ENCODE assay signal across 8 mouse cellular contexts in genomic region chr10:32890507-32891131, GRCm38 (mm10). TPM values are rescaled to one million over a fixed set of nuclear protein-coding genes. Genes with fewer than 3 reads are reported as not detected.
A peak's percentile ranks its signal among the peaks of the same experiment; 100 is the strongest.
DNase-seq lines count a peak whose midpoint lies in the region; ATAC-seq and TF ChIP-seq lines count a peak whose summit lies in the region.

No protein-coding gene starts in this region.

- no peak overlapping the region for H3K27ac ChIP-seq in gastrocnemius, adult 2 months

- no peak for ATAC-seq in megakaryocyte progenitor cell, adult 5-6 weeks (replicated peaks; ENCODE audit: poor library complexity)

- intact Hi-C loops in gastrocnemius, adult 2 months (cut with DNase I), result loop anchor here (5.0 kb wide), 1 partner anchor 183 kb away; no protein-coding TSS in a partner anchor

- peak; percentile 72 for DNase-seq in R1 (ENCODE audit: low read depth, low spot score)
- DNase-seq in cerebellum, postnatal 36 days, result peak; percentile 59 to 69
- peak; percentile 59 for DNase-seq in gastrocnemius, adult 2 months
- peak; percentile 49 for DNase-seq in hindlimb bud, embryonic 11.5 days (ENCODE audit: extremely low spot score, low read depth, low spot score)
- peak; percentile 43 to 54 for DNase-seq in left cerebral cortex, adult 8-10 months (ENCODE audit: low spot score in 2 of 2)
- DNase-seq in lung, postnatal 4 days, result peak; percentile 19 to 23
- peak; percentile 35 for DNase-seq in right cerebral cortex, postnatal 4 days

- peak; percentile 72 for TF ChIP-seq CTCF in gastrocnemius, adult 2 months (IDR thresholded peaks at IDR 0.05)

- peak overlapping the region; percentile 83 for H3K4me3 ChIP-seq in gastrocnemius, adult 2 months

RNA-seq across cellular contexts. Expression of gene Nkain2, which starts 0.4 kb away (rescaled TPM):
- under 1 TPM; 0.22 to 0.26 TPM for total RNA-seq in gastrocnemius, adult 2 months (2021)
- total RNA-seq in left cerebral cortex, adult 8-10 months (2022), result 10 to 100 TPM; 29.8 to 33.8 (median 31.4) TPM
- total RNA-seq in megakaryocyte progenitor cell, adult 5-6 weeks (2015), result not detected in 2 replicates
- total RNA-seq in megakaryocyte progenitor cell, adult 5-6 weeks (2017), result not detected in 2 replicates

Comparison
In these comparisons a context has a peak if more than half of its experiments do, and no peak if none do; other contexts are left out.
1. DNase-seq: peak in every context shown above with its lines; median percentile 72 in R1; 64 in cerebellum, postnatal 36 days; 59 in gastrocnemius, adult 2 months; 49 in hindlimb bud, embryonic 11.5 days; 48 in left cerebral cortex, adult 8-10 months; 35 in right cerebral cortex, postnatal 4 days; 21 in lung, postnatal 4 days.
2. RNA of gene Nkain2, which starts 0.4 kb away (total RNA-seq): 29.8 to 33.8 TPM in left cerebral cortex, adult 8-10 months; 0.22 to 0.26 TPM in gastrocnemius, adult 2 months and not detected in megakaryocyte progenitor cell, adult 5-6 weeks; every median in the first group is over 10 times any median in the second.